Mouse (Mus musculus): Measurements from ENCODE around the gene Abcb4. TPM values are rescaled to one million over a fixed set of nuclear protein-coding genes. Genes with fewer than 3 reads are reported as not detected.
A peak's percentile ranks its signal among the peaks of the same experiment; 100 is the strongest.
"Not testable (repeated sequence)": the region's sequence is repeated elsewhere in the genome, so short reads cannot be mapped to it uniquely, and the experiment has no call there.

Abcb4 gene
- polyA plus RNA-seq, 1 experiment from 2014 or later: 0.29 TPM

- 90% methylated on average over 13 of the region's 13 CpGs for WGBS
- Histone ChIP-seq H3K4me1 (peaks cover 6% of the 10 kb centered on the region), H3K27me3 (ENCODE audit: poor library complexity, severe bottlenecking) (no peaks in the 10 kb centered on the region), H3K4me3 (no peak overlapping the region), H3K36me3 (replicated peaks) (peaks cover 63% of the 10 kb centered on the region), H3K27ac (no peak overlapping the region), H3K9me3 (no peaks in the 10 kb centered on the region)
- DNase-seq (ENCODE audit: extremely low spot score, low spot score): no peak
Measured at GRCm38 (mm10) chr5:8990526-8990925, 97.0 kb downstream of the Abcb4 start.

GRCm38 (mm10) chr5:8991626-8992025, 98.1 kb downstream of the Abcb4 start:
- WGBS: 86% methylated on average over 16 of the region's 16 CpGs
- Histone ChIP-seq H3K27ac (no peak overlapping the region), H3K36me3 (replicated peaks) (peaks cover 55% of the 10 kb centered on the region), H3K9me3 (no peaks in the 10 kb centered on the region), H3K4me3 (no peak overlapping the region), H3K27me3 (ENCODE audit: poor library complexity, severe bottlenecking) (no peaks in the 10 kb centered on the region), H3K4me1 (peaks cover 16% of the 10 kb centered on the region)
- no peak for DNase-seq (ENCODE audit: extremely low spot score, low spot score)

GRCm38 (mm10) chr5:8995966-8996685, 102.6 kb downstream of the Abcb4 start:
- H3K27ac ChIP-seq: peak overlapping the region; percentile 95

GRCm38 (mm10) chr5:8996686-8997512, 103.4 kb downstream of the Abcb4 start, which contains the start of gene Crot:
Crot (minus strand) TSS chr5:8997324.
- Histone ChIP-seq H3K4me1 (peaks cover 37% of the 10 kb centered on the region), H3K36me3 (replicated peaks) (peaks cover 19% of the 10 kb centered on the region), H3K27me3 (ENCODE audit: poor library complexity, severe bottlenecking) (no peaks in the 10 kb centered on the region), H3K9me3 (no peaks in the 10 kb centered on the region), H3K4me3 (peak within 1 kb of the TSS; percentile 76), H3K27ac (peak within 1 kb of the TSS; percentile 95)
- WGBS: under 1% methylated on average over 56 of the region's 57 CpGs
- peak; percentile 94 for DNase-seq (ENCODE audit: extremely low spot score, low spot score)

More at GRCm38 (mm10) chr5:8995966-8996685, 102.6 kb downstream of the Abcb4 start:
- Histone ChIP-seq H3K27me3 (ENCODE audit: poor library complexity, severe bottlenecking) (no peaks in the 10 kb centered on the region), H3K9me3 (no peaks in the 10 kb centered on the region), H3K4me3 (peak overlapping the region; percentile 76), H3K36me3 (replicated peaks) (peaks cover 26% of the 10 kb centered on the region), H3K4me1 (peaks cover 37% of the 10 kb centered on the region)
- 23% methylated on average over 13 of the region's 13 CpGs for WGBS
- DNase-seq (ENCODE audit: extremely low spot score, low spot score): no peak

- peaks cover 13% of the 10 kb centered on the region for H3K36me3 ChIP-seq (replicated peaks)
- DNase-seq (ENCODE audit: extremely low spot score, low spot score): no peak
- no peaks in the 10 kb centered on the region for H3K9me3 ChIP-seq
- peak overlapping the region; percentile 76 for H3K4me3 ChIP-seq
- H3K4me1 ChIP-seq: peaks cover 37% of the 10 kb centered on the region
- H3K27me3 ChIP-seq (ENCODE audit: poor library complexity, severe bottlenecking): no peaks in the 10 kb centered on the region
- WGBS: 10% methylated on average over 8 of the region's 8 CpGs
- peak overlapping the region; percentile 95 for H3K27ac ChIP-seq
Measured at GRCm38 (mm10) chr5:8997513-8997895, 104.0 kb downstream of the Abcb4 start.

- Histone ChIP-seq H3K27me3 (ENCODE audit: poor library complexity, severe bottlenecking) (no peaks in the 10 kb centered on the region), H3K36me3 (replicated peaks) (no peaks in the 10 kb centered on the region), H3K4me1 (peaks cover 37% of the 10 kb centered on the region), H3K27ac (no peak overlapping the region), H3K9me3 (no peaks in the 10 kb centered on the region), H3K4me3 (no peak overlapping the region)
- DNase-seq (ENCODE audit: extremely low spot score, low spot score): no peak
- 75% methylated on average over 4 of the region's 4 CpGs for WGBS
Measured at GRCm38 (mm10) chr5:8999108-8999507, 105.6 kb downstream of the Abcb4 start.

- DNase-seq (ENCODE audit: extremely low spot score, low spot score); H3K36me3 ChIP-seq (replicated peaks); H3K27me3 ChIP-seq (ENCODE audit: poor library complexity, severe bottlenecking); H3K4me3 ChIP-seq; H3K27ac ChIP-seq; H3K9me3 ChIP-seq: not testable (repeated sequence)
- peaks cover 36% of the 10 kb centered on the region for H3K4me1 ChIP-seq
- 32% methylated on average over 7 of the region's 7 CpGs for WGBS
Measured at GRCm38 (mm10) chr5:9000006-9000405, 106.5 kb downstream of the Abcb4 start.

- not testable (repeated sequence) for H3K4me3 ChIP-seq; H3K27ac ChIP-seq; H3K4me1 ChIP-seq; H3K27me3 ChIP-seq (ENCODE audit: poor library complexity, severe bottlenecking); DNase-seq (ENCODE audit: extremely low spot score, low spot score); H3K36me3 ChIP-seq (replicated peaks); H3K9me3 ChIP-seq
- WGBS: 54% methylated on average over 3 of the region's 3 CpGs
Measured at GRCm38 (mm10) chr5:9006585-9006984, 113.1 kb downstream of the Abcb4 start.

Other genes starting within 250 kb of the Abcb4 start
- 0.12 and 0.35 TPM in 2 replicates for gene Abcb1a, start 233.6 kb upstream of the Abcb4 start, polyA plus RNA-seq (2016; fragmentation: Nextera tagmentation; extraction: Ambion mirVana)
- 0.95 and 1.4 TPM in 2 replicates for gene Abcb1b, start 95.6 kb upstream of the Abcb4 start, polyA plus RNA-seq (2016; fragmentation: Nextera tagmentation; extraction: Ambion mirVana)
- 30.9 and 32.4 TPM in 2 replicates for gene Crot, start 103.6 kb downstream of the Abcb4 start, polyA plus RNA-seq (2016; fragmentation: Nextera tagmentation; extraction: Ambion mirVana)
- gene Tmem243, start 207.0 kb downstream of the Abcb4 start, polyA plus RNA-seq (2016; fragmentation: Nextera tagmentation; extraction: Ambion mirVana): 22.7 and 26.2 TPM in 2 replicates

Data from forebrain, embryonic 10.5 days (tissue).